ENCODE assay signal across 25 mouse cellular contexts in the genomic region with DNA sequence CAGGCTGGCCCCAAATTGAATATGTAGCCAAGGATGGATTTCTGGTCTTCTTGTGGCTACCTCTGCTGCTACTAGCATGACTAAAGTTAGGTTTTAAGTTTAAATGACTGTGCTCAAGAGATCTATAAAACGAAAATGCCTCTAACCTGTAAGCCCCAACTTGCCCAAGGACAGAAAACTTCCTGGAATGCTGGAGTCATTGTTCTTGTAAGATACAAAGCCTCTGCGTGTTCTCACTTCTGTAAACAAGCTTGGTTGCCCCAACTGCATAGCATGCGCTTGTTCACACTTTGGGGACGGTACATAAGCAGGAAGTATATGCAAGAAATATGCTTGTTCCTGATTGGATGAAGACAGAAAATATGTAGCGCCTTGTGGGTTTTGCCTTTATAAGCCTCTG. TPM values are rescaled to one million over a fixed set of nuclear protein-coding genes. Genes with fewer than 3 reads are reported as not detected.
A peak's percentile ranks its signal among the peaks of the same experiment; 100 is the strongest.
DNase-seq lines count a peak whose midpoint lies in the region; ATAC-seq and TF ChIP-seq lines count a peak whose summit lies in the region.
"Had no signal": no experiment of that assay in that cellular context is flagged by ENCODE, and none has a peak within 500 bp of the region (broad histone marks: within the 10 kb centered on the region; RNA-seq: fewer than 3 reads in every experiment).

No protein-coding gene starts in this region.

- no peak for TF ChIP-seq CTCF in E14TG2a.4 (conservative IDR thresholded peaks at IDR 0.05; ENCODE audit: low read length)

- H3K9me3 ChIP-seq in E14TG2a.4 (ENCODE audit: low read length) = no peaks in the 10 kb centered on the region
- H3K9me3 ChIP-seq: embryonic facial prominence, embryonic 13.5 days; embryonic facial prominence, embryonic 15.5 days; forebrain, embryonic 13.5 days; forebrain, embryonic 15.5 days; G1E had no signal

- no peaks in the 10 kb centered on the region for H3K27me3 ChIP-seq in E14TG2a.4 (ENCODE audit: insufficient read depth, low read length)
- H3K27me3 ChIP-seq: CH12.LX; embryonic facial prominence, embryonic 13.5 days; embryonic facial prominence, embryonic 15.5 days; forebrain, embryonic 13.5 days; forebrain, embryonic 15.5 days had no signal

- peak; percentile 59 for DNase-seq in ES-CJ7 (ENCODE audit: low read depth, low spot score)
- peak; percentile 90 for DNase-seq in R1 (ENCODE audit: low read depth, low spot score)
- no peak for DNase-seq in layer of hippocampus, adult 18-20 months (ENCODE audit: low spot score in 2 of 2)
- no peak for DNase-seq in left cerebral cortex, adult 11 months (ENCODE audit: low spot score)
- DNase-seq: adrenal gland, adult 8-10 months; adrenal gland, postnatal 14 days; adrenal gland, postnatal 36 days; B cell, adult 2 months; cerebellum, adult 11-12 months; cerebellum, adult 2 months; cerebellum, adult 9-10 months; cerebellum, postnatal 10 days; cerebellum, postnatal 25 days; forebrain, postnatal 0 days had no signal

- H3K4me3 ChIP-seq in E14TG2a.4 (replicated peaks; ENCODE audit: low read length) = 0 out of 2 replicates have a peak overlapping the region, but pooled peaks have one; percentile 53
- H3K4me3 ChIP-seq: embryonic facial prominence, embryonic 13.5 days; embryonic facial prominence, embryonic 15.5 days; forebrain, embryonic 13.5 days; forebrain, embryonic 15.5 days had no signal

- no peaks in the 10 kb centered on the region for H3K36me3 ChIP-seq in E14TG2a.4 (ENCODE audit: insufficient read depth, low read length)
- H3K36me3 ChIP-seq: embryonic facial prominence, embryonic 13.5 days; embryonic facial prominence, embryonic 15.5 days; forebrain, embryonic 15.5 days; G1E had no signal

- ATAC-seq in erythroblast, adult 5-6 weeks (replicated peaks; ENCODE audit: low FRiP score, poor library complexity, severe bottlenecking) = no peak
- ATAC-seq: activated CD4-positive, CD25-positive, alpha-beta regulatory T cell, adult 4 months; CD4-positive, CD25-positive, alpha-beta regulatory T cell, adult 4 months; forebrain, embryonic 13.5 days; forebrain, embryonic 15.5 days; forebrain, postnatal 0 days; Patski had no signal

- H3K4me1 ChIP-seq in E14TG2a.4 (replicated peaks; ENCODE audit: low read depth, low read length) = peaks cover 77% of the 10 kb centered on the region

RNA-seq across cellular contexts. Expression of gene Rbx1, which starts 52.7 kb away (rescaled TPM):
- 100 to 1,000 TPM; 128 to 135 TPM for total RNA-seq in layer of hippocampus, adult 18-20 months (2021)
- total RNA-seq in erythroblast, adult 5-6 weeks (2015; ENCODE audit: low replicate concordance) = 52.7 and 66.1 TPM in 2 replicates
- total RNA-seq in erythroblast, adult 5-6 weeks (2017; ENCODE audit: low replicate concordance) = 38.1 and 39.2 TPM in 2 replicates

Comparison
In these comparisons a context has a peak if more than half of its experiments do, and no peak if none do; other contexts are left out.
1. DNase-seq: peak in ES-CJ7 (single experiment) and R1 (single experiment); none in layer of hippocampus, adult 18-20 months (0 of 2) and left cerebral cortex, adult 11 months (single experiment).